Mouse (Mus musculus) lung, embryonic 15.5 days (tissue): Measurements from ENCODE around the gene Ascl5. TPM values are rescaled to one million over a fixed set of nuclear protein-coding genes. Genes with fewer than 3 reads are reported as not detected.

Source experiments
- ATAC-seq: fragments of 200-750 bp; cut with Nextera tagmentation; 2 replicates; pipeline ENCODE4 v1.8.0; 2017; ENCODE audit warnings: moderate number of reproducible peaks, borderline replicate concordance; ENCODE audit not compliant: low FRiP score, low TSS enrichment; ENCODE audit errors: extremely low read depth
- H3K27ac ChIP-seq: fragments of 300-500 bp; sonication (generic); 2 replicates; pipeline ENCODE4 v1.5.1; 2015; ENCODE audit warnings: moderate library complexity, mild to moderate bottlenecking, inconsistent platforms
- H3K27me3 ChIP-seq: fragments of 300-500 bp; sonication (generic); 2 replicates; pipeline ENCODE4 v1.6.1; 2015; ENCODE audit warnings: inconsistent platforms
- H3K36me3 ChIP-seq: fragments of 300-500 bp; sonication (generic); 2 replicates; pipeline ENCODE4 v1.6.1; 2015; ENCODE audit warnings: inconsistent platforms
- H3K4me1 ChIP-seq: fragments of 300-500 bp; sonication (generic); 2 replicates; pipeline ENCODE4 v1.6.1; 2015; ENCODE audit warnings: inconsistent platforms
- H3K4me2 ChIP-seq: fragments of 300-500 bp; sonication (generic); 2 replicates; pipeline ENCODE4 v1.6.1; 2015; ENCODE audit warnings: inconsistent platforms, mild to moderate bottlenecking, moderate library complexity
- H3K4me3 ChIP-seq: fragments of 300-500 bp; sonication (generic); 2 replicates; pipeline ENCODE4 v1.5.1; 2015; ENCODE audit warnings: mild to moderate bottlenecking, inconsistent platforms
- H3K9ac ChIP-seq: fragments of 300-500 bp; sonication (generic); 2 replicates; pipeline ENCODE4 v1.6.1; 2015; ENCODE audit warnings: inconsistent platforms
- H3K9me3 ChIP-seq: fragments of 300-500 bp; sonication (generic); 2 replicates; pipeline ENCODE4 v1.6.1; 2016; ENCODE audit warnings: inconsistent platforms
- WGBS: fragments of 180-500 bp; shearing (Covaris S2); methylation state at CpG from one replicate; pipeline ENCODE4 v1.1.7; 2015; 5-methylcytosine and 5-hydroxymethylcytosine counted together
- polyA plus RNA-seq: library from polyadenylated mRNA; unstranded; fragments of >200 nt; fragmentation: Nextera tagmentation; extraction: Ambion mirVana; gene quantifications from 2 replicates; pipeline ENCODE4 v1.2.1, GENCODE M21; 2015

The Ascl5 gene
- polyA plus RNA-seq = not detected in 2 replicates

DNA sequence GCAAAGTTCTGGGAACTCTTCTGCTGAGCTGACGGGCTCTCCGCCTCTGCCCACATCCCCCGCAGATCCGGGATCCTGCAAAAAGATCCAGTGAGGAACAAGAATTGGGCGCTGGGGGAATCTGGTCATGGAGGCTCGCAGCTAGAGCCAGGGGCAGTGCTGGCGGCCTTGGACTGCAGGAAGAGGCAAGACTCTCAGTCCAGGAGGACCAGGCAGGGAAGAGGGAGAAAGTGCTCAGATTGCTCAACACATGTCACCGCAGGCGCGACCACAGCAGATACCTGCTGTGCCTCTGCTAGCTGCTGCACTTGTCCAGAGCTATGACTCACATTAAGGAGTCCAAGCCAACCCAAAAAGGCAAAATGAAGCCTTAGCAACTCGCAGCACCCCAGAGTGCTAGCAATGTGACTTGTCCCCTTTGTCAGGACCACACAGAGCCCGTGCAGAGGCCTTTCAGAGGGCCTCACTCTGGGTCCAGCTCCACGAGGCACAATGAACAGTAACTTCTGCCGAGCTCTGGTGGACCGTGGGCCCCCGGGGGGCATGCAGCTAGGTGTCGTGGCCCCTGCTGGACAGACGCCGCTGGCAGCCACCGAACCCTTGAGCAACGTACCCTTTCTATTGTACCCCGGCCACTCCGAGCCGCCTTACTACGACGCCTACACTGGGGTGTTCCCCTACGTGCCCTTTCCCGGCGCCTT lies at the start of gene Ascl5:
Ascl5 (plus strand) TSS at position 493 of the 701 bp plus-strand sequence.
- H3K4me1 ChIP-seq = peaks cover 11% of the 10 kb centered on the region
- H3K9ac ChIP-seq = no peak within 1 kb of the TSS
- peaks cover 53% of the 10 kb centered on the region for H3K27me3 ChIP-seq
- H3K9me3 ChIP-seq = no peaks in the 10 kb centered on the region
- 0 out of 2 replicates have a peak, but pooled peaks have one; percentile 24 for ATAC-seq
- WGBS = 21% methylated on average over 29 of the region's 29 CpGs
- peak within 1 kb of the TSS; percentile 14 for H3K4me3 ChIP-seq
- H3K36me3 ChIP-seq = no peaks in the 10 kb centered on the region
- H3K27ac ChIP-seq = no peak within 1 kb of the TSS
- H3K4me2 ChIP-seq = peak within 1 kb of the TSS; percentile 44

DNA sequence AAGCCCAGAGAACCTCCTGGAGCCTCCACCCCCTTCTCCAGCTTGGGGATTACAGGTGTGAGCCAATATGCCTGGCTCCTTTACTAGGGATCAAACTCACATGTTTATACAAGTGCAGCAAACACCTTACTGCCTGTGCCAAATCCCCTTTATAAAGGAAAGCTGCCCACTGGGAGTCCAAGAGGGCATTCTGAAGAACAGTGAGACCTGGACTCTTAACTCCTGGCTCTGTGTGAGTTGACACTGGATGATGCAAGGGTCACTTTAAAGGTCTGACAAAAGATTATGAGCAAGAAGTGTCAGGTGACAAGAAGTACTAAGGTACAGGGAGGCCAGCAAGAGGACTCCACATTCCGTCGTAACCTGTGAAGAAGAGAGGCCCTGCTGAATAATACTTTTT lies 49.2 kb upstream of the Ascl5 start:
- Histone ChIP-seq H3K9me3 (no peaks in the 10 kb centered on the region), H3K9ac (no peak overlapping the region), H3K4me1 (no peaks in the 10 kb centered on the region), H3K4me2 (no peak overlapping the region), H3K27me3 (0 out of 2 replicates have a peak, but pooled peaks cover 4% of the 10 kb centered on the region), H3K36me3 (no peaks in the 10 kb centered on the region), H3K27ac (no peak overlapping the region), H3K4me3 (no peak overlapping the region)
- ATAC-seq = no peak
- WGBS = 59% methylated on average over 2 of the region's 2 CpGs

DNA sequence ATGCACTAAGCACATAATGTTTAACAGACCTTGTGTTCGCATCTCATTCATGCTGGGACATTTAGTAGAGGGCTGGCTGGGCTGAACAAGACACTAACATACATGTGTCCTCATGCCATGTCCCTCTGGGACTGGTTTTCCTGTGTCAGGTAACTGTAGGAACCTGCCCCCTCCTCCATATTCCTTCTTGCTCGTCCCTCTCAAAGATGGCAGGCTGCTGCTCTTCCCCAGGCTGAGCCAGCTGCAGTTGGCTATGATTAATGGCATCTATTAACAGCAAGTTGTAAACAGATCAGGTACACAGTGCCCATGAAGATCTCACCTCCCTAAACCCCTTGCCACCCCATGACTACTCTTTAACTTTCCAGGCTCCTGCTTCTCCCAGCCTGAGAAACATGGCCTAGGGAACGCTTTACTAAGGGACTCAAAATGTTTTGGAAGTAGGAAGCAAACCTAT lies 44.3 kb upstream of the Ascl5 start, which contains the start of gene Igfn1:
Igfn1 (minus strand) TSS at position 51 of the 457 bp plus-strand sequence.
- WGBS = 73% methylated on average over 3 of the region's 3 CpGs
- H3K4me2 ChIP-seq = peak within 1 kb of the TSS; percentile 83
- ATAC-seq = no peak
- peaks cover 11% of the 10 kb centered on the region; the same call in 1 of the 2 replicates for H3K27me3 ChIP-seq
- H3K4me1 ChIP-seq = no peaks in the 10 kb centered on the region
- no peaks in the 10 kb centered on the region for H3K9me3 ChIP-seq
- no peaks in the 10 kb centered on the region for H3K36me3 ChIP-seq
- peak within 1 kb of the TSS; percentile 48 for H3K4me3 ChIP-seq
- H3K27ac ChIP-seq = no peak within 1 kb of the TSS
- no peak within 1 kb of the TSS for H3K9ac ChIP-seq

DNA sequence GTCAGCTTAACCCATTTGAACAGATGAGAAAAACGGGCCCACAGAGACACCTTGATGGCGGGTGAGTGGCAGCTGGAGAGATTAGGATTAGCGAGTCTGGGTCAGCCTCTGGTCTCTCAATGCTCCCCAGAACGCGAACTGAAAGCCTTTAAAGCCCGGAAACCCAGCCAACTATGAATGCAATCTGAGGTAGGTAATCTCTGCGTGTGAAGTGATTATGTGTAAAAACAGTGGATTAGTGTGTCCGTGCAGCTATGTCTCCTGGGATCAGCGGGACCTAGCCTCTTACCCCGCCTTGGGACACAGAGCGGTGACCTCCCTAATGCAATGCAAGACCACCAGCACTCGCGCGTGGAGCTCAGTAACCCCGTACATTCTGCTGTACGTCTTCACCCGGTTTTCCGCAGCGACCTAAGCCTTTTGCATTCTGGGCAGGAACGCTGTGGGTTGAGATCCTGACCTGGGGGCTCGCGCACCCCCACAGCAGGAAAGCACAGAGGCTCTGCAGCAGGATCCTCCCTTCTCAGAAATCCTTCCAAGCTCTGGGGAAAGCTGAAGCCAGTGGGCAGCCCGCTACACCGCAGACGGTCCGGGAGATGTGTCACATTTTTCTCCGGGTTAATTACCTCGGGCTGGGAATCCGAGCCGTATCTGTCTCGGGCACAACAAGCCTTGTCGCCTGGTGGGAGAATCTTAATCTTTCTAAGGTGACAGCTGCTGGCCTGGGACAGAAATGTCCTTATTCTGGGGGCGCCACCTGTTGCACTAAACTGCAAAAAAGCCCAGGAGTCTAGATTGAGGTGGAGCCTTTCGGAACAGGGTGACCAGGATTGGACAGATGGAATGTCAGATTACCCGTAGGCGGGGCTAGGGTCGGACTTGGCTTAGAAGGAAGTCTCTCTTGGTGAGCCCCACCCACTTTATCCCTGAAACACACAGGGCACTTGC lies 43.1 kb upstream of the Ascl5 start, which contains the start of gene Tmem9:
Tmem9 (plus strand) TSS at position 940 of the 948 bp plus-strand sequence.
- Histone ChIP-seq H3K9ac (peak within 1 kb of the TSS; percentile 36), H3K4me3 (peak within 1 kb of the TSS; percentile 48), H3K27me3 (peaks cover 11% of the 10 kb centered on the region; the same call in 1 of the 2 replicates), H3K4me1 (no peaks in the 10 kb centered on the region), H3K9me3 (no peaks in the 10 kb centered on the region), H3K36me3 (no peaks in the 10 kb centered on the region), H3K27ac (no peak within 1 kb of the TSS), H3K4me2 (peak within 1 kb of the TSS; percentile 83)
- peak; percentile 92 for ATAC-seq
- 3% methylated on average over 37 of the region's 37 CpGs for WGBS

DNA sequence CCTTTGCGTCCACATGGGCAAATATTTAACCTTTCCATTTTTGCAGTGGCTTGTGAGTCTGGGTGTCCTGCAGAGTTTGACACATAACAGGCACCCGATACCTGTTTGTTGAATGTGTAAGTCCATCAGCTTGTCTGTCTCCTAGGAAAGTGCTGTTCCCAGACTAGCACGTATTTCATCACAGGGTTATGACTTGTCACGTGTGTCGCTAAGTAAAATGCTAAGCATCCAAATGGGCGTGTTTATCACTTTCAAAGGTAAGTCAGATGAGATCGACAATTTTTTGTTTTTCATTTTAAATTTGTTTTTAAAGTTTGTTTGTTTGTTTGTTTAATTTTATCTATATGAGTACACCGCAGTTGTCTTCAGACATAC lies 42.5 kb upstream of the Ascl5 start:
- Histone ChIP-seq H3K4me1 (no peaks in the 10 kb centered on the region), H3K27me3 (peaks cover 11% of the 10 kb centered on the region; the same call in 1 of the 2 replicates), H3K9me3 (no peaks in the 10 kb centered on the region), H3K36me3 (no peaks in the 10 kb centered on the region), H3K27ac (no peak overlapping the region), H3K4me2 (peak overlapping the region; percentile 83), H3K9ac (no peak overlapping the region), H3K4me3 (peak overlapping the region; percentile 48)
- WGBS = 13% methylated on average over 8 of the region's 8 CpGs
- 0 out of 2 replicates have a peak, but pooled peaks have one; percentile 42 for ATAC-seq

DNA sequence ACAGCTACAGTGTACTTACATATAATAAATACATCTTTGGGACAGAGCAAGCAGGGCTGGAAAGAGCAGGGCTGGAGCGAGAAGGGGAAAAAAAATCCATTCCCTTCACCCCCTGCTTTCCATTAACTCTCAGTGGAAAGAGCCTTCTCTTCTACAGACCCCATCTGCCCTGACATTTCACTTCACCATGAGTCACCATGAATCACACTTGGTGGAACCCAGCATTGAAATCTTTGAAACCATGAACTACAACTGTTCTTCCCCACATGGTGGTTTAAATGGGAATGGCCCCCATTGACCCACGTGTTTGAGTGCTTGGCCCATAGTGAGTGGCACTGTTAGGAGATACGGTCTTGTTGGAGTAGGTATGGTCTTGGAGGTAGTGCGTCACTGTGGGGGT lies 40.4 kb upstream of the Ascl5 start:
- Histone ChIP-seq H3K4me2 (no peak overlapping the region), H3K27ac (no peak overlapping the region)
- no peak for ATAC-seq

DNA sequence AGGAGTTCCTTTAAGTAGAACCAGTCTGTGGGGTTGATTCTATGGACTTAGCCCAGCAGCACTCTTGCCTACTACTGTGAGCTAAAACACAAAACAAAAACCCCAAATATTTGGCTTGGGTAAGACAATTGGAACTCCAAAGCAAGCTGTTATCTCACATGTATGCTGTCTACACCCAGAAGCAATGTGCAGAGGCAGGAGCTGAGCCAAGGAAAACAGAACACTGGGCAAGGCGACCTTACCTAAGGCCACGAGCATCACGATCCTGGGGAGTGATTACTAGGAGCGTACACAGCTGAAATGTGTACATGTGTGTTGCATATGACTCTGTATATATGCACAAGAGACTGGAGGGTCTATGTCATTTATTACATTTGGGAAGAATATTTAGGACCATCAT lies 37.1 kb upstream of the Ascl5 start:
- no peak overlapping the region for H3K4me2 ChIP-seq
- no peak overlapping the region for H3K4me3 ChIP-seq
- H3K27ac ChIP-seq = no peak overlapping the region
- H3K9me3 ChIP-seq = no peaks in the 10 kb centered on the region
- peaks cover 6% of the 10 kb centered on the region for H3K4me1 ChIP-seq
- no peak overlapping the region for H3K9ac ChIP-seq
- no peaks in the 10 kb centered on the region for H3K27me3 ChIP-seq
- no peaks in the 10 kb centered on the region for H3K36me3 ChIP-seq
- 54% methylated on average over 4 of the region's 4 CpGs for WGBS
- ATAC-seq = no peak

More for the DNA sequence above, 40.4 kb upstream of the Ascl5 start:
- Histone ChIP-seq H3K4me1 (no peaks in the 10 kb centered on the region), H3K4me3 (no peak overlapping the region), H3K9me3 (no peaks in the 10 kb centered on the region), H3K36me3 (no peaks in the 10 kb centered on the region), H3K27me3 (peaks cover 11% of the 10 kb centered on the region; the same call in 1 of the 2 replicates), H3K9ac (no peak overlapping the region)
- WGBS = 84% methylated on average over 4 of the region's 4 CpGs

DNA sequence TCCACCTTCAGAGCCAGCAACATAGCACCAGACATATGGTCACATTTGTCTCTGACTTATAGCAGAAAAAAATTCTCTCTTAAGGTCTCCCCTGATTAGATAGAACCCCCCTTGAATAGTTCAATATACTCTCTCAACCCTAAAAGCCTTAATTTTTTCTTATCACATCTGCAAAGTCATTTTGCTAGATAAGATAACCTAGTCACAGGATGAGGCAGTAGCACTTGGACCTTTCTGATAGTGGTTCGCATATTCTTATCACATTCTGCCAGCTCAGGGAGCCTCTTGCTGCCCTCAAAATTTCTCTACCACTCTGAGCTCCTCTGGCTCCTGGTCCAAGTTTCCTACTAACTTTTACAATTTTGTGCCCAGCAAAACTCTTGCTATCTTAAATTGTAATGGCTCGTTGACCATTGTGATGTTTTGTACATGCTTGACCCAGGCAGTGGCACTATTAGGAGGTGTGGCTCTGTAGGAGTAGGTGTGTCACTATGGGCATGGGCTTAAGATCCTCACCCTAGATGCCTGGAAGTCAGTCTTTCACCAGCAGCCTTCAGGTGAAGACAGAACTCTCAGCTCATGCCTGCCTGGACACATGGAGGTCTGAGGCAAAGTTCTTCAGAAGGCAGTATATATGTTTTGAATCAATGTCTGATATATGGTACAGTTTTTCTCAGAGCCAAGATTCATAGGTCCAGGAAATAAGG lies 35.7 kb upstream of the Ascl5 start:
- peaks cover 12% of the 10 kb centered on the region for H3K4me1 ChIP-seq
- H3K4me3 ChIP-seq = no peak overlapping the region
- H3K27me3 ChIP-seq = no peaks in the 10 kb centered on the region
- no peak overlapping the region for H3K9ac ChIP-seq
- no peak for ATAC-seq
- WGBS = 47% methylated on average over 2 of the region's 2 CpGs
- no peaks in the 10 kb centered on the region for H3K9me3 ChIP-seq
- no peak overlapping the region for H3K4me2 ChIP-seq
- H3K27ac ChIP-seq = no peak overlapping the region
- no peaks in the 10 kb centered on the region for H3K36me3 ChIP-seq

DNA sequence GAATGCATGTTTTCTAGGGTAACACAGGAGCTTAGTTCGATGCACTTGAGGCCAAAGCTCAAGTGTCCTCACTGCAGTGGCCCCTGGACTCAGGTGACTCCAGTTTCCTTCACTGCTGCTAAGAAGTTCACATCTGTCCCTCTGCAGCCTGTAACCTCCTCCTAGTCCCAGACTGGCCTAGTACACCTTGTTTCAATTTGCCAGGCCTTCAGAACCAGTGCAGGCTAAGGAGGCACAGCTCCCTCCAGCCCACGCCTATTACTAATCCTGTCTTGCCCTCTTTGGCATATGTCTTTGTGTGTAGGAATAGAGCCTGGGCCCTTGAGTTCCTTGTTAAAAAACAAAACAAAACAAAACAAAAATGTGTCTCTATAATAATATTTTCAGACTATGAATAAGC lies 33.3 kb upstream of the Ascl5 start:
- Histone ChIP-seq H3K9me3 (no peaks in the 10 kb centered on the region), H3K4me2 (peak overlapping the region; percentile 25; the same call in 1 of the 2 replicates), H3K27me3 (no peaks in the 10 kb centered on the region), H3K36me3 (peaks cover 10% of the 10 kb centered on the region), H3K27ac (no peak overlapping the region; the same call in 1 of the 2 replicates), H3K9ac (0 out of 2 replicates have a peak overlapping the region, but pooled peaks have one; percentile 0), H3K4me1 (peaks cover 12% of the 10 kb centered on the region), H3K4me3 (peak overlapping the region; percentile 82)
- WGBS = 75% methylated on average over 2 of the region's 2 CpGs
- no peak for ATAC-seq

DNA sequence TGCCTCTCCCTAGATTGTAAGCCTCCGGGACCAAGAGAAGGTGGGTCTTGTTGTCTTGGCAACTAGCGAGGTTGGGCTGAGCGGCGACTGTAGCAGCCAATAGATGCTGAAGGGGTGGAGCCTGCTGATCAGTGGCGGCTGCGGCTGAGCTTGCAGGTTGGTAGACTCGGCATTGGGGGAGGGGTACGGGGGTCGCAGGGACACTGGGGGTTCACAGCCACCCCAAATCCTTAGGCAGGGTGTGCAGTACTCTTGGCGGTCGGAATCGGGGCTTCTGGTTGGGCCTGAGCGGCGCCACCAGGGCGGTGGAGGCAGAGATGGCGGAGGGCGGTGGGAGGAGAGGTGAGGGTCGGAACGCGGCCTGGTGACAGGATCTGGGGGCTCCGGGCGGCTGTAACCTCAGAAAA lies 32.7 kb upstream of the Ascl5 start:
- H3K9me3 ChIP-seq = no peaks in the 10 kb centered on the region
- under 1% methylated on average over 22 of the region's 22 CpGs for WGBS
- H3K9ac ChIP-seq = peak overlapping the region; percentile 75
- peak overlapping the region; percentile 39 for H3K27ac ChIP-seq
- no peaks in the 10 kb centered on the region for H3K27me3 ChIP-seq
- peaks cover 16% of the 10 kb centered on the region for H3K36me3 ChIP-seq
- peak overlapping the region; percentile 92 for H3K4me2 ChIP-seq
- peaks cover 12% of the 10 kb centered on the region for H3K4me1 ChIP-seq
- ATAC-seq = peak; percentile 97
- H3K4me3 ChIP-seq = peak overlapping the region; percentile 82
